In the genomic region with DNA sequence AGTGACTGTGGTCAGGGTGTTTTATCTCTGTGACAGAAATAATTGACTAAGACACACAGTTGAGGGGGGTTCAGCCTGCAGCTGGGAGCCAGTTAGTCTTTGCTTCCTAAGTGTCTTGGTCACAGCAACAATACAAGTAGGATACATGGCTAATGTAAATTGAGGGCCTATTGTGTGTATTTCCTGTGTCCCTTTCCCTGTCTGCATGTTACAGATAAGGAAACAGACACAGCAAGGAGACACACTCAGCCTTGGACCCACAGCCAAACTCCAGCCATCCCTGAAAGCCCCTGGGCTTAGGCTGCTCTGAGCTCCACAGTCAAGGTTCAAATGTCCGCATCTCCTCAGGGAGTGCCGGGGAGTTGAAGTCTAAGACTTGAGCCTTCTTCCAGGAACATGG, we compare ENCODE assay signal across 17 mouse cellular contexts. TPM values are rescaled to one million over a fixed set of nuclear protein-coding genes. Genes with fewer than 3 reads are reported as not detected.
"Had no signal": no experiment of that assay in that cellular context is flagged by ENCODE, and none has a peak within 500 bp of the region (broad histone marks: within the 10 kb centered on the region; RNA-seq: fewer than 3 reads in every experiment).

No protein-coding gene starts in this region.

- ATAC-seq: midbrain, embryonic 13.5 days had no signal

- H3K27ac ChIP-seq: limb, embryonic 13.5 days; liver, embryonic 14.5 days; macrophage; midbrain, embryonic 13.5 days; stomach, embryonic 15.5 days had no signal

- H3K9ac ChIP-seq: limb, embryonic 13.5 days; liver, embryonic 14.5 days; lung, embryonic 14.5 days; midbrain, embryonic 13.5 days; stomach, embryonic 15.5 days had no signal

- H3K36me3 ChIP-seq: limb, embryonic 13.5 days; midbrain, embryonic 13.5 days; stomach, embryonic 15.5 days had no signal

- H3K9me3 ChIP-seq: limb, embryonic 13.5 days; midbrain, embryonic 13.5 days; stomach, embryonic 15.5 days had no signal

- DNase-seq: kidney, adult 11 months; kidney, adult 9 months; kidney, postnatal 10 days; left cerebral cortex, postnatal 4 days; lung, embryonic 14.5 days; right cerebral cortex, postnatal 14 days had no signal

- H3K4me3 ChIP-seq: limb, embryonic 13.5 days; midbrain, embryonic 13.5 days; stomach, embryonic 15.5 days had no signal

- H3K4me2 ChIP-seq: limb, embryonic 13.5 days; lung, embryonic 14.5 days; midbrain, embryonic 13.5 days; stomach, embryonic 15.5 days had no signal

RNA-seq across cellular contexts. Expression of a gene that starts 4.0 kb away (rescaled TPM):
- total RNA-seq: left cerebral cortex, postnatal 10 days; left cerebral cortex, postnatal 4 days had no signal
- polyA plus RNA-seq: midbrain, embryonic 13.5 days; midbrain, postnatal 0 days; neural tube, embryonic 14.5 days had no signal

RNA-seq across cellular contexts. Expression of a gene that starts 11.8 kb away (rescaled TPM):
- total RNA-seq: left cerebral cortex, postnatal 10 days; left cerebral cortex, postnatal 4 days had no signal
- polyA plus RNA-seq: intestine, embryonic 14.5 days; large intestine, adult 2 months; limb, embryonic 13.5 days; macrophage; midbrain, embryonic 13.5 days; neural tube, embryonic 14.5 days; spleen, adult 2 months had no signal
